Mouse (Mus musculus) kidney, adult 2 months (tissue): Measurements from ENCODE around the gene Msx3.

ENCODE experiments used
- CTCF ChIP-seq: fragments of 200-500 bp; conservative IDR thresholded peaks from 2 replicates; pipeline ENCODE4 v1.5.1; 2011; ENCODE audit warnings: low read depth, mild to moderate bottlenecking, control low read depth, low read length, moderate library complexity, mixed read lengths; ENCODE audit not compliant: insufficient read depth, insufficient read length
- POLR2A ChIP-seq: fragments of 200-500 bp; IDR thresholded peaks from one replicate; pipeline ENCODE4 v1.6.1; 2011; ENCODE audit warnings: low read depth, low read length, control low read depth

DNA sequence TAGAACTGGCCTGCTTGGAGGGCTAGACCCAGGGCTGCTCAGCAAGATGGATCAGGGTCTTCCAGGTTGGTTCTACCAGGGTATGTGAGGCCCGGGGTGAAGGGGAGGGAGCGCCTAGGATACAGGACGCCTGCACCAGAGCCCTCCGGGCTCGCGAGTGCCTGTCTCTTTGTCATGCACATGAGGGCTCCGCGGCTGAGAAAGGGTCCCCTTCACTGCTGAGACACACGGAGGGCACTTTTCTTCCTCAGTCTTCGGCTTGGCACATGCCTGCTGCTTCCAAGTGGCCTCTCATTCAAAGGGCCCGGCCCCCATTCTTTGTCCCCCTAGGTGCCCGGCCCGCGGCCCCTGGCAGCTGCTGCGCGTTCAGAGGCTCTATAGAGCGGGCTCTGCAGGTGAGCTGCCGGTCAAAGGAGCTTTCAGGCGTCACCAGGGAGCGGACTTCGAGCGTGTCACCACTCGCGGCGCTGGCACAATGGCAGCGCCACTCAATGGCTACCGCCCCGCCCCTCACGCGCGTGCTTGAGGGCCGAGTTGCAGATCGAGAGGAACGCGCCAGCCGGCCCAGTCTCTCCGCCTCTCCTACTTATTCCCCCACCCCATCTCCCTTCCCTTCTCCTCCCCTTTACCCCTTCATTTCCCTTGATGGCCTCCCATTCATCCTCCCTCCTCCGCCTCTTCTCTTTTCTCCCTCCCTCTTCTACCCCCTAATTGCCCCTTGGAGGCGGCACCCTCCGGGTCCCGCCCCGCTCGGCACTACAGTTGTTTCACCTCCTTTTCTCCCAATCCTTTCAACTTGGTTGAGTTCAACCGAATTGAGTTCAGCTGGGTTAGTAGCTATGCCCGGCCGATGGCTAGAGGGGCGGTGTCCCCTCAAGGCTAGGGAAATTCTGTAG, 12.3 kb upstream of the Msx3 start:
- TF ChIP-seq CTCF (no peak), POLR2A (no peak)
